Mouse (Mus musculus) forebrain, embryonic 13.5 days (tissue): ENCODE measurements around the gene Ice2. TPM values are rescaled to one million over a fixed set of nuclear protein-coding genes. Genes with fewer than 3 reads are reported as not detected.
A peak's percentile ranks its signal among the peaks of the same experiment; 100 is the strongest.

Experiments
- ATAC-seq: fragments of 200-750 bp; cut with Nextera tagmentation; 2 replicates; pipeline ENCODE4 v1.8.0; 2017
- H3K27ac ChIP-seq: fragments of 300-500 bp; sonication (generic); 2 replicates; pipeline ENCODE4 v1.5.1; 2015; ENCODE audit warnings: inconsistent platforms, mild to moderate bottlenecking, moderate library complexity
- H3K27me3 ChIP-seq: fragments of 300-500 bp; sonication (generic); 2 replicates; pipeline ENCODE4 v1.6.1; 2015; ENCODE audit warnings: mild to moderate bottlenecking, inconsistent platforms
- H3K36me3 ChIP-seq: fragments of 300-500 bp; sonication (generic); 2 replicates; pipeline ENCODE4 v1.6.1; 2015; ENCODE audit warnings: mild to moderate bottlenecking, inconsistent platforms; ENCODE audit not compliant: poor library complexity, severe bottlenecking
- H3K4me1 ChIP-seq: fragments of 300-500 bp; sonication (generic); 2 replicates; pipeline ENCODE4 v1.6.1; 2015; ENCODE audit warnings: inconsistent platforms
- H3K4me2 ChIP-seq: fragments of 300-500 bp; sonication (generic); 2 replicates; pipeline ENCODE4 v1.6.1; 2015; ENCODE audit warnings: inconsistent platforms, mild to moderate bottlenecking, moderate library complexity
- H3K4me3 ChIP-seq: fragments of 300-500 bp; sonication (generic); 2 replicates; pipeline ENCODE4 v1.5.1; 2015; ENCODE audit warnings: mild to moderate bottlenecking, inconsistent platforms
- H3K9ac ChIP-seq: fragments of 300-500 bp; sonication (generic); 2 replicates; pipeline ENCODE4 v1.6.1; 2015; ENCODE audit warnings: mild to moderate bottlenecking, inconsistent platforms
- H3K9me3 ChIP-seq: fragments of 300-500 bp; sonication (generic); replicated peaks from 2 replicates; pipeline ENCODE4 v1.6.1; 2016; ENCODE audit warnings: inconsistent platforms
- WGBS: fragments of 180-500 bp; shearing (Covaris S2); methylation state at CpG from one replicate; pipeline ENCODE4 v1.1.7; 2015; 5-methylcytosine and 5-hydroxymethylcytosine counted together
- microRNA-seq: library from miRNA; unstranded; fragments of <30 nt; microRNA quantifications from one replicate; pipeline ENCODE4, GENCODE M21; 2016
- polyA plus RNA-seq: library from polyadenylated mRNA; unstranded; fragments of >200 nt; fragmentation: Nextera tagmentation; extraction: Ambion mirVana; gene quantifications from 2 replicates; pipeline ENCODE4 v1.2.1, GENCODE M21; 2015

Gene Ice2
- polyA plus RNA-seq, 1 experiment from 2014 or later: 14.9 TPM

DNA sequence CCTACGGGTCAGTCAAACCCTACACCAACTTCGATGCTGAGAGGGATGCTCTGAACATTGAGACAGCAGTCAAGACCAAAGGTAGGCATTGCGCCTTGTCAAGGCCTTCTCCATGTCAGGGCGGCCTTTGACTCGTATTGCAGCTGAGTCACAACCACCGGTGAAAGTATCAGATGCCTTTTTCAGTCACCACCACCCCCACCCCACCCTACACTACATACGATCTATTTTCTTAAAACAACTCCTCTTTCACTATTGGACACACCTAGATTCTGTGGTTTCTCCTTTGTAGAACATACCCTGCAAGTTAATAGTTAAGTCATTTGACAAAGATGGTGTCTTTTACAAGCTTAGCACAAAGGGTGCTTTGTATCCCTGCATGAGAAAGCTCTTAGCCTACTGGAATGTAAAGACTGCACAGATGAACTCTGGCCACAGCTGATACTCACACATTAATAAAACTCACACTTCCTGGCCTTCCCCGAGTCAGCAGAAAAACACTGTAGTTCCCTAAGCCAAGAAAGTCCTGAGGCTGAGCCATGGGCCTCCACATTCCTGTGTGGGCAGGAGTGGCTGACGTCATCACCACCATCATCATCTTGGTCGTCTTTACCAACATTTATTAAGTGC lies 69.7 kb downstream of the Ice2 start:
- Histone ChIP-seq H3K9ac (no peak overlapping the region), H3K4me3 (no peak overlapping the region), H3K27me3 (no peaks in the 10 kb centered on the region), H3K4me1 (peaks cover 16% of the 10 kb centered on the region), H3K4me2 (no peak overlapping the region), H3K36me3 (no peaks in the 10 kb centered on the region), H3K9me3 (no peaks in the 10 kb centered on the region), H3K27ac (no peak overlapping the region)
- ATAC-seq: no peak
- 76% methylated on average over 10 of the region's 10 CpGs for WGBS

DNA sequence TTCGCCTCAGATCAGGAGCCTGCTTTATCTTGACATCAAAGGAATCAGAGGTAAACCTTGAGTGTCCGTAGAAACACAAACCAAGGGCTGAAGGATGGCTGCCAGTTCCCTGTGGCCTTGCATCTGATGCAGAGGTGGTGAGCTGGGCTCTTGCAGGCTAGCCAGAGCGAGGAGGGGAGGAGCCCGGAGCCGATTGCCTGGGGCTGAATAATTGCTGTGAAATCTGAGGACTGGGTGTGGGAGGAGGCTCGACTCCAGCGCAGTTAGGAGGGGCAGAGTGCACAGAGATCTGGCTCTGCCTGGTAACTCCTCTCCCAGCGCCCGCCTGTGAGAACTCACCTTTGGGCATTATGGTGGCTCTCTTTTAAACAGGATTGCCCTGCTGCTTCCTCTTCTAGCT lies 71.3 kb downstream of the Ice2 start:
- Histone ChIP-seq H3K27me3 (no peaks in the 10 kb centered on the region), H3K9ac (no peak overlapping the region), H3K27ac (no peak overlapping the region), H3K4me2 (peak overlapping the region; percentile 17; the same call in 1 of the 2 replicates), H3K9me3 (no peaks in the 10 kb centered on the region), H3K4me3 (no peak overlapping the region), H3K4me1 (peaks cover 16% of the 10 kb centered on the region), H3K36me3 (no peaks in the 10 kb centered on the region)
- peak; percentile 55; the same call in 1 of the 2 replicates for ATAC-seq
- 13% methylated on average over 9 of the region's 9 CpGs for WGBS

- Histone ChIP-seq H3K4me1 (peaks cover 16% of the 10 kb centered on the region), H3K4me2 (no peak overlapping the region), H3K9me3 (no peaks in the 10 kb centered on the region), H3K36me3 (no peaks in the 10 kb centered on the region), H3K4me3 (no peak overlapping the region), H3K9ac (no peak overlapping the region), H3K27me3 (no peaks in the 10 kb centered on the region), H3K27ac (no peak overlapping the region)
- WGBS: 52% methylated on average over 5 of the region's 5 CpGs
- no peak for ATAC-seq
Observed at GRCm38 (mm10) chr9:69470362-69470761, 72.7 kb downstream of the Ice2 start.

GRCm38 (mm10) chr9:69470921-69471320 lies 73.2 kb downstream of the Ice2 start:
- Histone ChIP-seq H3K27ac (no peak overlapping the region), H3K36me3 (no peaks in the 10 kb centered on the region), H3K4me1 (peaks cover 16% of the 10 kb centered on the region), H3K9me3 (no peaks in the 10 kb centered on the region), H3K9ac (no peak overlapping the region), H3K27me3 (no peaks in the 10 kb centered on the region), H3K4me2 (no peak overlapping the region), H3K4me3 (no peak overlapping the region)
- 19% methylated on average over 6 of the region's 6 CpGs for WGBS
- ATAC-seq: no peak

- peaks cover 16% of the 10 kb centered on the region for H3K4me1 ChIP-seq
- ATAC-seq: no peak
- no peaks in the 10 kb centered on the region for H3K36me3 ChIP-seq
- H3K9ac ChIP-seq: no peak overlapping the region
- no peak overlapping the region for H3K4me2 ChIP-seq
- H3K4me3 ChIP-seq: no peak overlapping the region
- H3K9me3 ChIP-seq: no peaks in the 10 kb centered on the region
- H3K27me3 ChIP-seq: no peaks in the 10 kb centered on the region
- WGBS: 86% methylated on average over 6 of the region's 6 CpGs
- no peak overlapping the region for H3K27ac ChIP-seq
Observed at GRCm38 (mm10) chr9:69472724-69473123, 75.0 kb downstream of the Ice2 start.

GRCm38 (mm10) chr9:69475873-69476272 lies 78.2 kb downstream of the Ice2 start:
- Histone ChIP-seq H3K4me2 (no peak overlapping the region), H3K27ac (no peak overlapping the region), H3K27me3 (no peaks in the 10 kb centered on the region), H3K36me3 (no peaks in the 10 kb centered on the region), H3K9me3 (no peaks in the 10 kb centered on the region), H3K9ac (no peak overlapping the region), H3K4me3 (no peak overlapping the region), H3K4me1 (peaks cover 3% of the 10 kb centered on the region)
- WGBS: 84% methylated on average over 6 of the region's 6 CpGs
- no peak for ATAC-seq

GRCm38 (mm10) chr9:69477195-69477823 lies 79.6 kb downstream of the Ice2 start:
- no peak for ATAC-seq
- Histone ChIP-seq H3K27me3 (no peaks in the 10 kb centered on the region), H3K4me3 (no peak overlapping the region), H3K4me1 (no peaks in the 10 kb centered on the region), H3K27ac (no peak overlapping the region), H3K9me3 (no peaks in the 10 kb centered on the region), H3K9ac (no peak overlapping the region), H3K4me2 (no peak overlapping the region), H3K36me3 (no peaks in the 10 kb centered on the region)
- 70% methylated on average over 14 of the region's 14 CpGs for WGBS

DNA sequence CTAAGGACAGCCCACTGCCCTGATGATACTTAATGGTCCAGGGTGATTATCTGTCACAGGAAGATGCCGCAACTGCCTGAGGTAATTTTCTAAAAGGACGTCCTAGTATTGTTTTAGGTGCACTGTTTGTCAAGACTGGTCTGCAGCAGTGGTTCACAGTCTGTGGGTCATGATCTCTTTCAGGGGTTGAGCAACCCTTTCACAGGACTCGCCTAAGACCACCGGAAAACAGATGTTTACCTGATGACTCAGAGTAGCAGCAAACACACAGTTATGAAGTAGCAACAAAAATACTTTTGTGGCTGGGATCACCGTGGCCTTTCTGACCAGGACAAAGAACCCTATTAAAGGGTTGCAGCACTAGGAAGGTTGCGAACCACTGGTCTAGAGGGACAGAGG lies 80.1 kb downstream of the Ice2 start:
- Histone ChIP-seq H3K36me3 (no peaks in the 10 kb centered on the region), H3K4me1 (no peaks in the 10 kb centered on the region), H3K9me3 (no peaks in the 10 kb centered on the region), H3K27me3 (no peaks in the 10 kb centered on the region), H3K4me3 (no peak overlapping the region), H3K9ac (no peak overlapping the region), H3K27ac (no peak overlapping the region), H3K4me2 (no peak overlapping the region)
- 81% methylated on average over 6 of the region's 6 CpGs for WGBS
- no peak for ATAC-seq

GRCm38 (mm10) chr9:69480344-69480743 lies 82.6 kb downstream of the Ice2 start:
- H3K27ac ChIP-seq: no peak overlapping the region
- no peaks in the 10 kb centered on the region for H3K4me1 ChIP-seq
- peaks cover 5% of the 10 kb centered on the region; the same call in 1 of the 2 replicates for H3K27me3 ChIP-seq
- H3K4me2 ChIP-seq: no peak overlapping the region
- no peaks in the 10 kb centered on the region for H3K9me3 ChIP-seq
- peak; percentile 51 for ATAC-seq
- WGBS: 0% methylated on average over 1 of the region's 1 CpGs
- no peak overlapping the region for H3K9ac ChIP-seq
- no peak overlapping the region for H3K4me3 ChIP-seq
- H3K36me3 ChIP-seq: no peaks in the 10 kb centered on the region

Small RNAs within 50 kb of the gene (microRNA-seq; reads per million reads assigned to microRNA genes)
- gene Mir3109: not detected

Other genes with a start within 250 kb of the Ice2 start
- gene Anxa2, start 55.7 kb downstream of the Ice2 start, polyA plus RNA-seq: 79.2 and 80.1 TPM in 2 replicates